Mouse (Mus musculus) midbrain, embryonic 14.5 days (tissue): ENCODE results near the gene Sowahc. TPM values are rescaled to one million over a fixed set of nuclear protein-coding genes. Genes with fewer than 3 reads are reported as not detected.

ENCODE experiments used
- ATAC-seq: fragments of 200-750 bp; cut with Nextera tagmentation; 2 replicates; pipeline ENCODE4 v1.8.0; 2017; ENCODE audit warnings: moderate number of reproducible peaks, moderate library complexity; ENCODE audit not compliant: low FRiP score, low TSS enrichment
- DNase-seq: peaks from one replicate; pipeline ENCODE4 v3.0.0-alpha.2; 2015
- H3K27ac ChIP-seq: fragments of 300-500 bp; sonication (generic); replicated peaks from 2 replicates; pipeline ENCODE4 v1.5.1; 2014; ENCODE audit warnings: mild to moderate bottlenecking, low read depth, low read length, moderate library complexity
- H3K27me3 ChIP-seq: fragments of 300-500 bp; sonication (generic); 2 replicates; pipeline ENCODE4 v1.6.1; 2014; ENCODE audit warnings: low read length, control low read depth, mixed read lengths; ENCODE audit not compliant: control insufficient read depth, insufficient read depth
- H3K36me3 ChIP-seq: fragments of 300-500 bp; sonication (generic); 2 replicates; pipeline ENCODE4 v1.6.1; 2014; ENCODE audit warnings: low read length, control low read depth; ENCODE audit not compliant: control insufficient read depth, insufficient read depth
- H3K4me1 ChIP-seq: fragments of 300-500 bp; sonication (generic); 2 replicates; pipeline ENCODE4 v1.6.1; 2014; ENCODE audit warnings: mild to moderate bottlenecking, antibody characterized with exemption, low read length, control low read depth; ENCODE audit not compliant: control insufficient read depth, insufficient read depth
- H3K4me2 ChIP-seq: fragments of 300-500 bp; sonication (generic); 2 replicates; pipeline ENCODE4 v1.6.1; 2014; ENCODE audit warnings: mild to moderate bottlenecking, low read length, moderate library complexity
- H3K4me3 ChIP-seq: fragments of 300-500 bp; sonication (generic); replicated peaks from 2 replicates; pipeline ENCODE4 v1.5.1; 2014; ENCODE audit warnings: low read depth, low read length
- H3K9ac ChIP-seq: fragments of 300-500 bp; sonication (generic); replicated peaks from 2 replicates; pipeline ENCODE4 v1.6.1; 2014; ENCODE audit warnings: mild to moderate bottlenecking, low read length, moderate library complexity
- H3K9me3 ChIP-seq: fragments of 300-500 bp; sonication (generic); 2 replicates; pipeline ENCODE4 v1.6.1; 2016; ENCODE audit warnings: low read length, control low read depth, mixed read lengths; ENCODE audit not compliant: control insufficient read depth
- WGBS: fragments of 180-500 bp; shearing (Covaris S2); extraction: QIAGEN DNeasy Blood & Tissue Kit; methylation state at CpG from one replicate; pipeline ENCODE4 v1.1.7; 2014; 5-methylcytosine and 5-hydroxymethylcytosine counted together
- polyA plus RNA-seq: library from polyadenylated mRNA; unstranded; fragments of >200 nt; fragmentation: Nextera tagmentation; extraction: Ambion mirVana; gene quantifications from 2 replicates; pipeline ENCODE4 v1.2.1, GENCODE M21; 2014

Gene Sowahc
- polyA plus RNA-seq, 1 experiment from 2014 or later = 17.7 TPM

- 38% methylated on average over 3 of the region's 3 CpGs for WGBS
- Histone ChIP-seq H3K9me3 (no peaks in the 10 kb centered on the region), H3K4me3 (no peak overlapping the region), H3K27ac (no peak overlapping the region), H3K9ac (no peak overlapping the region), H3K4me2 (no peak overlapping the region), H3K27me3 (no peaks in the 10 kb centered on the region), H3K4me1 (no peaks in the 10 kb centered on the region), H3K36me3 (no peaks in the 10 kb centered on the region)
- no peak for ATAC-seq
- peak; percentile 56 for DNase-seq
Measured at GRCm38 (mm10) chr10:59261603-59262002, 39.9 kb downstream of the Sowahc start.

- 100% methylated on average over 1 of the region's 1 CpGs for WGBS
- Histone ChIP-seq H3K4me2 (no peak overlapping the region), H3K9ac (no peak overlapping the region), H3K36me3 (no peaks in the 10 kb centered on the region), H3K9me3 (no peaks in the 10 kb centered on the region), H3K27me3 (no peaks in the 10 kb centered on the region), H3K27ac (no peak overlapping the region), H3K4me3 (no peak overlapping the region), H3K4me1 (no peaks in the 10 kb centered on the region)
- DNase-seq = no peak
- ATAC-seq = no peak
Measured at GRCm38 (mm10) chr10:59262021-59262420, 40.3 kb downstream of the Sowahc start.

- H3K4me1 ChIP-seq = no peaks in the 10 kb centered on the region
- DNase-seq (no peak), ATAC-seq (no peak)
- no peak overlapping the region for H3K9ac ChIP-seq
- no peaks in the 10 kb centered on the region for H3K36me3 ChIP-seq
- no peak overlapping the region for H3K4me2 ChIP-seq
- no peaks in the 10 kb centered on the region for H3K9me3 ChIP-seq
- no peaks in the 10 kb centered on the region for H3K27me3 ChIP-seq
- WGBS = 61% methylated on average over 7 of the region's 7 CpGs
- H3K4me3 ChIP-seq = no peak overlapping the region
- H3K27ac ChIP-seq = no peak overlapping the region
Measured at GRCm38 (mm10) chr10:59262979-59263378, 41.2 kb downstream of the Sowahc start.

- no peaks in the 10 kb centered on the region for H3K9me3 ChIP-seq
- ATAC-seq = no peak
Measured at GRCm38 (mm10) chr10:59265067-59265466, 43.3 kb downstream of the Sowahc start.

GRCm38 (mm10) chr10:59265674-59266073, 43.9 kb downstream of the Sowahc start:
- Histone ChIP-seq H3K9me3 (no peaks in the 10 kb centered on the region), H3K4me3 (no peak overlapping the region), H3K4me2 (no peak overlapping the region), H3K36me3 (no peaks in the 10 kb centered on the region), H3K4me1 (no peaks in the 10 kb centered on the region), H3K27me3 (no peaks in the 10 kb centered on the region), H3K27ac (no peak overlapping the region), H3K9ac (no peak overlapping the region)
- DNase-seq = no peak
- WGBS = 73% methylated on average over 4 of the region's 4 CpGs
- no peak for ATAC-seq

More at GRCm38 (mm10) chr10:59265067-59265466, 43.3 kb downstream of the Sowahc start:
- Histone ChIP-seq H3K27ac (no peak overlapping the region), H3K4me3 (no peak overlapping the region), H3K9ac (no peak overlapping the region), H3K27me3 (no peaks in the 10 kb centered on the region), H3K36me3 (no peaks in the 10 kb centered on the region), H3K4me2 (no peak overlapping the region), H3K4me1 (no peaks in the 10 kb centered on the region)
- 89% methylated on average over 7 of the region's 7 CpGs for WGBS
- DNase-seq = no peak

GRCm38 (mm10) chr10:59266097-59266496, 44.3 kb downstream of the Sowahc start:
- DNase-seq (no peak), ATAC-seq (no peak)
- H3K27ac ChIP-seq = no peak overlapping the region
- no peaks in the 10 kb centered on the region for H3K27me3 ChIP-seq
- no peaks in the 10 kb centered on the region for H3K4me1 ChIP-seq
- no peaks in the 10 kb centered on the region for H3K36me3 ChIP-seq
- H3K9me3 ChIP-seq = no peaks in the 10 kb centered on the region
- no peak overlapping the region for H3K4me2 ChIP-seq
- no peak overlapping the region for H3K9ac ChIP-seq
- WGBS = 91% methylated on average over 1 of the region's 1 CpGs
- H3K4me3 ChIP-seq = no peak overlapping the region

- ATAC-seq (no peak), DNase-seq (no peak)
- Histone ChIP-seq H3K36me3 (no peaks in the 10 kb centered on the region), H3K4me1 (no peaks in the 10 kb centered on the region), H3K4me2 (no peak overlapping the region), H3K9ac (no peak overlapping the region), H3K4me3 (no peak overlapping the region), H3K27me3 (no peaks in the 10 kb centered on the region), H3K27ac (no peak overlapping the region), H3K9me3 (no peaks in the 10 kb centered on the region)
- WGBS = 94% methylated on average over 2 of the region's 2 CpGs
Measured at GRCm38 (mm10) chr10:59267275-59267674, 45.5 kb downstream of the Sowahc start.

GRCm38 (mm10) chr10:59268109-59268508, 46.4 kb downstream of the Sowahc start:
- Histone ChIP-seq H3K4me2 (no peak overlapping the region), H3K9me3 (no peaks in the 10 kb centered on the region), H3K9ac (no peak overlapping the region), H3K36me3 (no peaks in the 10 kb centered on the region), H3K27me3 (no peaks in the 10 kb centered on the region), H3K4me3 (no peak overlapping the region), H3K27ac (no peak overlapping the region), H3K4me1 (no peaks in the 10 kb centered on the region)
- DNase-seq (no peak), ATAC-seq (no peak)
- 59% methylated on average over 4 of the region's 4 CpGs for WGBS

GRCm38 (mm10) chr10:59268754-59269153, 47.0 kb downstream of the Sowahc start:
- Histone ChIP-seq H3K36me3 (no peaks in the 10 kb centered on the region), H3K4me1 (no peaks in the 10 kb centered on the region), H3K27me3 (no peaks in the 10 kb centered on the region), H3K4me3 (no peak overlapping the region), H3K4me2 (no peak overlapping the region), H3K9ac (no peak overlapping the region), H3K27ac (no peak overlapping the region), H3K9me3 (no peaks in the 10 kb centered on the region)
- WGBS = 61% methylated on average over 3 of the region's 3 CpGs
- ATAC-seq (no peak), DNase-seq (no peak)
